9 mouse cellular contexts compared by ENCODE assay signal in the genomic region with DNA sequence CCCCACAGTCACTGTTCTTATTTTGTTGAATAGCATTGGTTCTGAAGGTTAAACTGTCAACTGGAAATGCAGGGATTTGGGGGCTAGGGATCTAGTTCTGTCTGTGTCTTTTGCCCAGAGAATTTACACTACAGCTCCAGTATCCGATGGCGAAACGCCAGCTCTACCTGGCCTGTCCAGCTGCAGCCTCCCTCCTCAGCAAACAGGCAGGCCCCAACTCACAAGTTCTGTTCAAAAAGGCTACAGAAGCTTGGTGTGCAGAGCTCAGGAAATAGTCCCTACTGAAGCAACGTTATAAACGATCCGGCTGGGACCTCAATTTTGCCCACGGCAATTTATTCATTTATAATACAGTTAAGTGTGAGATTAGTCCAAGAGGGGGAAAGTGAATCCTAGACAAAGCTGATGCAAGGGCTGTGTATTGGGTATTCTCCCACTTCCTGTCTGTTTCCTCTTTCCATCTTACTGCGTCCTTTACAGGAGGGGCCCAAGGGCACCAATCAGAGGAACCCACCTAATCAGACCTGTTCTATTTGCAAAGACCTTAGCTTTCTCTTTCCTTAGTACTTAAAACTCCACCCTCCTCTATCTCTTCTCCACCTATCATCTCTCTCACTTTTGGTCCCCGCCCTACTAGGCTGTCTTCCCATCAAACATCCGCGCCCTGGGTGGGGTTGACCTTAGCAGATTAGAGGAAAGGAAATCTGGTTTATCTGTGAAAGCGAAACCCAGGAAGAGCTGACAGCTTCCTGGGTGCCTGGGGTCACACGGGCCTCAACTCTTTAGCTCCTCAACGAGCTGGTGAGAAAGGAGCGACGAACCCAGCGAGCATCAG. TPM values are rescaled to one million over a fixed set of nuclear protein-coding genes. Genes with fewer than 3 reads are reported as not detected.
A peak's percentile ranks its signal among the peaks of the same experiment; 100 is the strongest.
DNase-seq lines count a peak whose midpoint lies in the region; ATAC-seq and TF ChIP-seq lines count a peak whose summit lies in the region.
"Had no signal": no experiment of that assay in that cellular context is flagged by ENCODE, and none has a peak within 500 bp of the region (broad histone marks: within the 10 kb centered on the region; RNA-seq: fewer than 3 reads in every experiment).

No protein-coding gene starts in this region.

- no peaks in the 10 kb centered on the region for H3K36me3 ChIP-seq in liver, embryonic 13.5 days
- no peaks in the 10 kb centered on the region for H3K36me3 ChIP-seq in hindbrain, postnatal 0 days (ENCODE audit: insufficient read depth, low read length)
- no peaks in the 10 kb centered on the region for H3K36me3 ChIP-seq in kidney, adult 2 months (ENCODE audit: control insufficient read depth, insufficient read depth, low read length)
- H3K36me3 ChIP-seq: embryonic facial prominence, embryonic 10.5 days; limb, embryonic 12.5 days had no signal

- H3K4me3 ChIP-seq in liver, embryonic 13.5 days (replicated peaks), result no peak overlapping the region; the same call in 1 of the 2 replicates
- H3K4me3 ChIP-seq in hindbrain, postnatal 0 days (ENCODE audit: low read length), result no peak overlapping the region
- no peak overlapping the region for H3K4me3 ChIP-seq in kidney, adult 2 months (ENCODE audit: insufficient read depth, low read depth, low read length)
- H3K4me3 ChIP-seq: embryonic facial prominence, embryonic 10.5 days; limb, embryonic 12.5 days had no signal

- peak; percentile 97 for ATAC-seq in CD4-positive, CD25-positive, alpha-beta regulatory T cell, adult 4 months
- peak; percentile 84 for ATAC-seq in liver, embryonic 13.5 days (ENCODE audit: low read depth)
- ATAC-seq in hindbrain, postnatal 0 days, result no peak

- TF ChIP-seq CTCF in hindbrain, postnatal 0 days (IDR thresholded peaks at IDR 0.05; ENCODE audit: low read depth), result no peak
- TF ChIP-seq CTCF in kidney, adult 2 months (conservative IDR thresholded peaks at IDR 0.05; ENCODE audit: insufficient read depth, insufficient read length, low read depth, low read length), result no peak

- H3K27me3 ChIP-seq in liver, embryonic 13.5 days, result no peaks in the 10 kb centered on the region
- H3K27me3 ChIP-seq in hindbrain, postnatal 0 days (ENCODE audit: insufficient read depth, low read length), result no peaks in the 10 kb centered on the region
- no peaks in the 10 kb centered on the region for H3K27me3 ChIP-seq in kidney, adult 2 months (replicated peaks; ENCODE audit: control insufficient read depth, insufficient read depth, low read length)

- H3K27ac ChIP-seq in liver, embryonic 13.5 days, result no peak overlapping the region
- H3K27ac ChIP-seq in hindbrain, postnatal 0 days, result no peak overlapping the region
- H3K27ac ChIP-seq in kidney, adult 2 months (ENCODE audit: insufficient read depth, low read depth, low read length), result no peak overlapping the region
- H3K27ac ChIP-seq: embryonic facial prominence, embryonic 10.5 days; limb, embryonic 12.5 days had no signal

- H3K9me3 ChIP-seq in liver, embryonic 13.5 days (replicated peaks), result no peaks in the 10 kb centered on the region
- no peaks in the 10 kb centered on the region for H3K9me3 ChIP-seq in hindbrain, postnatal 0 days (ENCODE audit: low read length)
- H3K9me3 ChIP-seq: embryonic facial prominence, embryonic 10.5 days; limb, embryonic 12.5 days had no signal

- peak overlapping the region; percentile 28 for H3K4me2 ChIP-seq in liver, embryonic 13.5 days
- H3K4me2 ChIP-seq in hindbrain, postnatal 0 days (ENCODE audit: low read depth, low read length), result no peak overlapping the region
- H3K4me2 ChIP-seq: limb, embryonic 12.5 days had no signal

- DNase-seq in MEL-GATA-1-ER (ENCODE audit: extremely low read depth, low read depth), result peak; percentile 23
- peak; percentile 61 for DNase-seq in liver, embryonic 13.5 days
- DNase-seq in spleen, postnatal 14 days (ENCODE audit: low spot score in 2 of 2), result peak; percentile 21 to 22
- no peak for DNase-seq in hindbrain, postnatal 0 days (ENCODE audit: low spot score)
- no peak for DNase-seq in right cerebral cortex, postnatal 25 days
- DNase-seq in kidney, adult 2 months, result no peak

- TF ChIP-seq POLR2A in kidney, adult 2 months (IDR thresholded peaks at IDR 0.05; ENCODE audit: low read depth, low read length), result no peak

- no peak overlapping the region for H3K9ac ChIP-seq in liver, embryonic 13.5 days
- no peak overlapping the region for H3K9ac ChIP-seq in hindbrain, postnatal 0 days (replicated peaks; ENCODE audit: low read length)
- H3K9ac ChIP-seq: limb, embryonic 12.5 days had no signal

- WGBS in liver, embryonic 13.5 days (ENCODE audit: insufficient replicate concordance), result 31% methylated on average over 17 of the region's 17 CpGs
- WGBS in hindbrain, postnatal 0 days, result 64% methylated on average over 17 of the region's 17 CpGs
- 76% methylated on average over 17 of the region's 17 CpGs for WGBS in kidney, adult 2 months

- H3K4me1 ChIP-seq in liver, embryonic 13.5 days (replicated peaks), result peaks cover 13% of the 10 kb centered on the region
- no peaks in the 10 kb centered on the region for H3K4me1 ChIP-seq in hindbrain, postnatal 0 days (ENCODE audit: insufficient read depth, low read length)
- H3K4me1 ChIP-seq in kidney, adult 2 months (ENCODE audit: control insufficient read depth, insufficient read depth, low read length), result no peaks in the 10 kb centered on the region

RNA-seq across cellular contexts. Expression of a gene that starts 16.7 kb away (rescaled TPM):
- polyA plus RNA-seq in CD4-positive, CD25-positive, alpha-beta regulatory T cell, adult 4 months (2017; shearing (Covaris generic)), result 10 to 100 TPM; 33.0 to 55.6 TPM
- polyA plus RNA-seq in liver, embryonic 13.5 days (2015; fragmentation: Nextera tagmentation; extraction: Ambion mirVana), result 21.0 TPM in 2 replicates
- total RNA-seq in hindbrain, postnatal 0 days (2014; rRNA removed), result 52.8 and 53.6 TPM in 2 replicates
- 70.1 and 75.5 TPM in 2 replicates for polyA plus RNA-seq in hindbrain, postnatal 0 days (2015; fragmentation: Nextera tagmentation; extraction: Ambion mirVana)
- 4.5 and 5.9 TPM in 2 replicates for polyA plus RNA-seq in kidney, adult 2 months (2012; rRNA removed)

Comparison
In these comparisons a context has a peak if more than half of its experiments do, and no peak if none do; other contexts are left out.
1. DNase-seq: peak in MEL-GATA-1-ER (single experiment), liver, embryonic 13.5 days (single experiment) and spleen, postnatal 14 days (2 of 2); none in hindbrain, postnatal 0 days (single experiment), right cerebral cortex, postnatal 25 days (single experiment) and kidney, adult 2 months (single experiment).